Mouse (Mus musculus): ENCODE measurements around the gene Sdcbp2.

- TF ChIP-seq CTCF (IDR thresholded peaks at IDR 0.05; ENCODE audit: low read depth) (no peak), EP300 (IDR thresholded peaks at IDR 0.05; ENCODE audit: low read depth) (no peak)
These were observed 9.2 kb upstream of the Sdcbp2 start for GRCm38 (mm10) chr2:151562930-151563921.

Data from liver, postnatal 0 days (tissue).